Mouse (Mus musculus) neural tube, embryonic 12.5 days (tissue): ENCODE results near the gene Ppef2. TPM values are rescaled to one million over a fixed set of nuclear protein-coding genes. Genes with fewer than 3 reads are reported as not detected.

ENCODE experiments used
- ATAC-seq: fragments of 200-750 bp; cut with Nextera tagmentation; 2 replicates; pipeline ENCODE4 v1.8.0; 2017; ENCODE audit warnings: low read depth, mild to moderate bottlenecking, moderate TSS enrichment, moderate library complexity; ENCODE audit not compliant: low FRiP score
- H3K27ac ChIP-seq: fragments of 300-500 bp; sonication (generic); 2 replicates; pipeline ENCODE4 v1.5.1; 2016
- H3K27me3 ChIP-seq: fragments of 300-500 bp; sonication (generic); replicated peaks from 2 replicates; pipeline ENCODE4 v1.6.1; 2016; ENCODE audit warnings: mild to moderate bottlenecking
- H3K36me3 ChIP-seq: fragments of 300-500 bp; sonication (generic); 2 replicates; pipeline ENCODE4 v1.6.1; 2016; ENCODE audit warnings: mild to moderate bottlenecking
- H3K4me1 ChIP-seq: fragments of 300-500 bp; sonication (generic); 2 replicates; pipeline ENCODE4 v1.6.1; 2016
- H3K4me2 ChIP-seq: fragments of 300-500 bp; sonication (generic); replicated peaks from 2 replicates; pipeline ENCODE4 v1.6.1; 2016; ENCODE audit warnings: mild to moderate bottlenecking
- H3K4me3 ChIP-seq: fragments of 300-500 bp; sonication (generic); 2 replicates; pipeline ENCODE4 v1.5.1; 2016
- H3K9ac ChIP-seq: fragments of 300-500 bp; sonication (generic); 2 replicates; pipeline ENCODE4 v1.6.1; 2016; ENCODE audit warnings: mild to moderate bottlenecking
- H3K9me3 ChIP-seq: fragments of 300-500 bp; sonication (generic); 2 replicates; pipeline ENCODE4 v1.6.1; 2016; ENCODE audit warnings: mild to moderate bottlenecking
- WGBS: fragments of 180-500 bp; shearing (Covaris S2); methylation state at CpG from one replicate; pipeline ENCODE4 v1.1.7; 2016; 5-methylcytosine and 5-hydroxymethylcytosine counted together
- polyA plus RNA-seq: library from polyadenylated mRNA; unstranded; fragments of >200 nt; fragmentation: Nextera tagmentation; extraction: Ambion mirVana; gene quantifications from 2 replicates; pipeline ENCODE4 v1.2.1, GENCODE M21; 2016

The Ppef2 gene
- polyA plus RNA-seq, 1 experiment from 2014 or later = 0.20 TPM

DNA sequence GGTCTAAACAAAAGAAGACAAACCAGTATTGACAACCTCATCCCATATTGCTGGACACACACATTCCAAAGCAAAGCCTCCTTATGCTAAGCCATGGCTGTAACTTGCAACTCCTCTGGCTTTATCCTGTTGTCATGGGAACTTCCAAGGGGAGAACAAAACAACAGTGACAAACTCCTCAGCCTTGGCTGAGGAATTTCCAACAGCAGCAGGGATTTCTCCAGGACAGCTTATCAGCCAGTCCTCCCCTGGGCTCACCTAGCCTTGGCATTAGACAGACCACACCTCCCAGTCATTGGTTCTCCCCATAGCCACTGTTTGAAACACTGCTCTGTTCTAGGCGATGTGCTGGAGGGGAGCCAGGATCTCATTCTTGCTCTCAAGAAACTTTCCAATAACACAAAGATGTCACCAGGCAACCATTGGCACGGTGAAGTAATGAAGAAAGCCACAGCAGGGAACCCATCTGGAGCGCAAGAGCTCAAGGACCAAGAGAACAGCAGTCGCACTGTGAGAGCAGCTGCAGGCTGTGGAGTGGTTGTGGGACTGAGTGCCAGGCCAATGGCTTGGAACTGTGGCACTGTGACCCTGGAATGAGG is 7.8 kb upstream of the Ppef2 start:
- no peaks in the 10 kb centered on the region for H3K9me3 ChIP-seq
- 26% methylated on average over 4 of the region's 4 CpGs for WGBS
- no peak overlapping the region for H3K9ac ChIP-seq
- ATAC-seq = peak; percentile 90
- no peak overlapping the region for H3K4me3 ChIP-seq
- H3K36me3 ChIP-seq = no peaks in the 10 kb centered on the region
- H3K4me2 ChIP-seq = no peak overlapping the region
- no peak overlapping the region for H3K27ac ChIP-seq
- peaks cover 5% of the 10 kb centered on the region for H3K4me1 ChIP-seq
- no peaks in the 10 kb centered on the region for H3K27me3 ChIP-seq

DNA sequence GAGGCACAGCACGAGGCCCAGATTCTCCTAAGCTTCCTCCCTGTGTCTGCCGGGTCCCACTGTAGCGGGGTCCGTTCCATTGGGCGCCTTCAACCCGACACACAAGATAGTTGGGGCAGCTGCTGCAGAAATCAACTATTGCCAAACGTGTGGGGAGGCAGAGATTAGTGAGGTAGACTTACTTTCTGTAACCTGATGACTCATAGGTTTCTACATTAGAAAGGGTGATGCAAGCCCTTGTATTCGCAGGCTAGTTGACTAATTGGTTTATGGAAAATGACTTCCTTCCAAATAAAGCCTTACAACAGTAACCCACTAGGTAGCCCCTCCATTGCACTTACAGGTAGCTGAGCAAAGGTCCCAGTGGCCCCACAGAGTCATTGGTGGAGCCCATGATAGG is 6.6 kb upstream of the Ppef2 start:
- no peak for ATAC-seq
- WGBS = 92% methylated on average over 8 of the region's 8 CpGs
- H3K4me1 ChIP-seq = peaks cover 5% of the 10 kb centered on the region
- no peak overlapping the region for H3K27ac ChIP-seq
- no peaks in the 10 kb centered on the region for H3K27me3 ChIP-seq
- H3K4me3 ChIP-seq = no peak overlapping the region
- H3K36me3 ChIP-seq = no peaks in the 10 kb centered on the region
- H3K9me3 ChIP-seq = no peaks in the 10 kb centered on the region
- H3K4me2 ChIP-seq = no peak overlapping the region
- no peak overlapping the region for H3K9ac ChIP-seq

DNA sequence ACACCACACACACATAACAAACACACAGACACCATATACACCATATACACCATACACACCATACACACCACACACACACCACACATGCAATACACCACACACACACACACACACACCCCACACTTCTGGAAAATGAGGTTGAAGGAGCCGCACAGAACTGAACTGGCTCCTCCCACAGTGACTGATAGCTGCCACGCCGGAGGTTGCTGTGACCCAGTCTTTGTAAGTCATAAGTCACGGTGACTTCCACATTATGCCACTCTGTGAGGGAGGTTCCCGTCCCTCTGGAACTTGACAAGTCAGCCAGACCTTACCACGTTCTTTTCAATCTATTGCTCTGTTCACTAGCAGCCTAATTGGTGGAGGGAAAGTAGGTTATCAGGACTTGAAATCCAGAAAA is 1.6 kb downstream of the Ppef2 start:
- no peak overlapping the region for H3K9ac ChIP-seq
- H3K4me3 ChIP-seq = no peak overlapping the region
- no peaks in the 10 kb centered on the region for H3K27me3 ChIP-seq
- 55% methylated on average over 6 of the region's 6 CpGs for WGBS
- no peaks in the 10 kb centered on the region for H3K9me3 ChIP-seq
- ATAC-seq = no peak
- no peak overlapping the region for H3K4me2 ChIP-seq
- 0 out of 2 replicates have a peak, but pooled peaks cover 4% of the 10 kb centered on the region for H3K4me1 ChIP-seq
- H3K36me3 ChIP-seq = no peaks in the 10 kb centered on the region
- no peak overlapping the region for H3K27ac ChIP-seq

DNA sequence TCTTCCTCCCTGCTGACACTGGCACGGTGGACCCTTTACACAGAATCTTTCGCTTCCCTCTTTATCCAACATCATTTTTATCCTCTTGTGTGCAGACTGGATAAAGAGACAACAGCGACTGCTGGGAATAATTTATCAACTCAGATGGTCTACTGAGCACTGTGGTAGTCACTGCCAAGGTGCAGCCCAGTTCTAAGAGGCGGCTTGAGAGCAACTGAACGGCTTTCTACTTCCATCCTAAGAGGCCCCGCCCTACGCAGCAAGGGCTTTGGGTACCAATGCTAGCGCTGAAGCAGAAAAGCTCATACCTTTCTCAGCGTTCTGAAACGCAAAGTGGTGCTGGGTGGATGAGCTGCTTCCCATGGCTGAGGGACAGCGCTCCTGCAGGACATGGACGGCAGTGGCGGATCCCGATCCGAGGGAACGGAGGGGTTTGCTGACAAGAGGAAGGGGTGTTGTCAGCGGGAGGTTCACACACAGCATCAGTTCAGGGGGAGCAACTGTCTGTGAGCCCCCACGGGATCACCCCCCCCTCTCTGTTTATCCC is 3.2 kb downstream of the Ppef2 start:
- no peak overlapping the region for H3K4me3 ChIP-seq
- H3K9ac ChIP-seq = no peak overlapping the region
- peak overlapping the region; percentile 24; the same call in 1 of the 2 replicates for H3K4me2 ChIP-seq
- H3K27ac ChIP-seq = no peak overlapping the region
- no peaks in the 10 kb centered on the region for H3K9me3 ChIP-seq
- ATAC-seq = no peak
- H3K36me3 ChIP-seq = no peaks in the 10 kb centered on the region
- 0 out of 2 replicates have a peak, but pooled peaks cover 4% of the 10 kb centered on the region for H3K4me1 ChIP-seq
- WGBS = 31% methylated on average over 18 of the region's 18 CpGs
- no peaks in the 10 kb centered on the region for H3K27me3 ChIP-seq

DNA sequence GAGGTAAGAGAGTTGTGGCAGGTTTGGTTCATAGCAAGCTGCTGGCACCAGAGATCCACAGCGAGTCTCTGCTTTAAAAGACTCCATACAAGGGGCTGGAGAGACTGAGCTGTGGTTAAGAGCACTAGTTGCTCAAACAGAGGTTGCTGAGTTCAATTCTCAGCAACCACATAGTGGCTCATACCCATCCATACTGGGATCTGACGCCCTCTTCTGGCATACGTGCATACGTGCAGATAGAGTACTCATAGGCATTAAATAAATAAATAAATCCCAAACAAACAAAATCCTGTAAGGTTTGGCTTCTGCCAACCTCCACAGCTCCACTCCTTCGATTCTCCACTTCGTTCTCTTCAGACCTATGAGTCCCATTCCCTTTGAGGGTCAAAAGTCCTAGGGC is 4.0 kb downstream of the Ppef2 start:
- Histone ChIP-seq H3K9ac (no peak overlapping the region), H3K36me3 (no peaks in the 10 kb centered on the region), H3K4me2 (no peak overlapping the region), H3K27ac (no peak overlapping the region), H3K27me3 (no peaks in the 10 kb centered on the region), H3K9me3 (no peaks in the 10 kb centered on the region), H3K4me1 (0 out of 2 replicates have a peak, but pooled peaks cover 4% of the 10 kb centered on the region), H3K4me3 (no peak overlapping the region)
- WGBS = 93% methylated on average over 6 of the region's 6 CpGs
- no peak for ATAC-seq

DNA sequence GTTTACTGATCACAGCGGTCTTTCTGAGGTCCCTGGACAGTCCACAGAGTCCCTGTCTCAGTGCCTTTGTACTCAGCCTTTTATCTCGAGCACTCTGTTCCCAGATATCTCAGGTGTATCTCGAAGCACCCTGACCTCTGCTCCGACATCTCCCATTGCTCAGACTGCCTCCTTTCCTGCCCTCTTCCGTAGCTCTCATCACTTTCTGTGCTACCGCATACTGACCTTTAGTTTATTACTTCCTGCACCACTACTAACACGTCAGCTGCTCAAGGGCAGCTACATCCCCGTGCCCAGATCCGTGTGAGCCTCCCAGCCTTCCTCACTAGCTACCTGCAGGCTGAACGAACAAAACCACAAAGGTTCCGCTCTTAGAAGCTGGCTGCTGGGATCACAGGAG is 7.5 kb downstream of the Ppef2 start:
- Histone ChIP-seq H3K4me1 (0 out of 2 replicates have a peak, but pooled peaks cover 4% of the 10 kb centered on the region), H3K36me3 (no peaks in the 10 kb centered on the region), H3K4me3 (no peak overlapping the region), H3K27ac (no peak overlapping the region), H3K9me3 (no peaks in the 10 kb centered on the region), H3K4me2 (no peak overlapping the region), H3K9ac (no peak overlapping the region), H3K27me3 (no peaks in the 10 kb centered on the region)
- 86% methylated on average over 11 of the region's 11 CpGs for whole genome bisulfite sequencing
- ATAC-seq = no peak

DNA sequence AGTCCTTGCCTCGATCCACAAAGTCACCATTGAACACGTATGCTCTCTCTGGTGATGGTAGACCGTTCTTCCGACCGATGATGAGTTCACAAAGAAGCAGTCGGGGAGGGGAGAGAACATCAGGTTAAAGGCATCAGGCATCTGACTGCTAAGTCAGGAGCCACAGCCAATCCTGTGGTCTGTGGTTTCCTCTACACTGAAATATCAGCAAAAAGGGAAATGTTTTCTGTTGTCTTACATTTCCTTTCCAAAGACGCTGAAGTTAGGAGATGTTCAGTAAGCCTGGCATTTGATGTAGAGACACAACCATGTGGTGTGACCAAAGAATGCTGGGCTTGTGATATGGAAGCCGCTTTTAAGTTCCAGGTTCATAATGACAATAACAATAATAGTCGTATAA is 10.6 kb downstream of the Ppef2 start:
- Histone ChIP-seq H3K4me1 (no peaks in the 10 kb centered on the region), H3K36me3 (no peaks in the 10 kb centered on the region), H3K27ac (no peak overlapping the region), H3K9ac (no peak overlapping the region), H3K9me3 (no peaks in the 10 kb centered on the region), H3K4me2 (no peak overlapping the region), H3K4me3 (no peak overlapping the region), H3K27me3 (no peaks in the 10 kb centered on the region)
- no peak for ATAC-seq
- WGBS = 91% methylated on average over 9 of the region's 9 CpGs

DNA sequence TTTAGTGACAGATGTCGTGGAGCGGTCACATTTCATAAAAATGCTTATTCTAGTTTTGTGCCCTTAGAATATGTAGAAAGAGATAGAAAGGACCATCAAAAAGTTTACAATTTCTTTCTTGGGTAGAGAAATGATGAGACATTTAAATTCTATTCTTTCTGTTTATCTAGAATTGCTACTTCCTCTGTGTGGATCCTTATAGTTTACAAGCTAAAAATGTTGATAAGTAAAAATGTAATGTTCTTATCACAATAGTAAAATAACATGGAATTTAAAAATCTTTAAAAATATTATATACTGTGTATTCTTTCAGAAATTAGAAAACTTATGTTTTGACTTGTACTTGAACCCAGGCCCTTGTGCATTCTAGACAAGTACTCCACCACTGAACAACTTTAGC is 11.2 kb downstream of the Ppef2 start:
- no peak overlapping the region for H3K4me2 ChIP-seq

DNA sequence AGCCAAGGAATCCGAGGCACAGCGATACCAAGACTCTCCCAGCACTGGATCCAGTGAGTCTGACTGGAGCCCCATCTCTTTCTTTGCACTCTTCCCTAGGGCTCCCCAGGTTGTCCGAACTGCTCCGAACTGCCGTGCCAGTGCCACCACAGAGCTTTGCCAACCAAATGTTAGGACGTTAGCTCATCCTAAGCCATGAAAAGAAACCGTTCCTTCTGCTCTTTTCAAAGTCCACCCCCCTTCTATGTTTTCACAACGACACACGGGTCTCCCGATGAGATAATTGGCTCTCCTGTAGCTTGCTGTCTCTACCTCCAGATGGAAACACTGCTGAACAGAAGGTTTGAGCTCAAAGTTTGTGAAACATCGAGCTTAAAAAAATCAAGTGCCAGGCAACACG is 15.3 kb downstream of the Ppef2 start:
- H3K9ac ChIP-seq = no peak overlapping the region
- no peaks in the 10 kb centered on the region for H3K9me3 ChIP-seq
- 93% methylated on average over 12 of the region's 12 CpGs for WGBS
- no peaks in the 10 kb centered on the region for H3K4me1 ChIP-seq
- H3K4me2 ChIP-seq = no peak overlapping the region
- H3K27ac ChIP-seq = no peak overlapping the region
- H3K36me3 ChIP-seq = no peaks in the 10 kb centered on the region
- no peak overlapping the region for H3K4me3 ChIP-seq
- no peaks in the 10 kb centered on the region for H3K27me3 ChIP-seq
- ATAC-seq = no peak

More for the DNA sequence above, 11.2 kb downstream of the Ppef2 start:
- WGBS = 100% methylated on average over 2 of the region's 2 CpGs
- Histone ChIP-seq H3K27ac (no peak overlapping the region), H3K9me3 (no peaks in the 10 kb centered on the region), H3K36me3 (no peaks in the 10 kb centered on the region), H3K4me3 (no peak overlapping the region), H3K9ac (no peak overlapping the region), H3K27me3 (no peaks in the 10 kb centered on the region), H3K4me1 (no peaks in the 10 kb centered on the region)
- no peak for ATAC-seq

DNA sequence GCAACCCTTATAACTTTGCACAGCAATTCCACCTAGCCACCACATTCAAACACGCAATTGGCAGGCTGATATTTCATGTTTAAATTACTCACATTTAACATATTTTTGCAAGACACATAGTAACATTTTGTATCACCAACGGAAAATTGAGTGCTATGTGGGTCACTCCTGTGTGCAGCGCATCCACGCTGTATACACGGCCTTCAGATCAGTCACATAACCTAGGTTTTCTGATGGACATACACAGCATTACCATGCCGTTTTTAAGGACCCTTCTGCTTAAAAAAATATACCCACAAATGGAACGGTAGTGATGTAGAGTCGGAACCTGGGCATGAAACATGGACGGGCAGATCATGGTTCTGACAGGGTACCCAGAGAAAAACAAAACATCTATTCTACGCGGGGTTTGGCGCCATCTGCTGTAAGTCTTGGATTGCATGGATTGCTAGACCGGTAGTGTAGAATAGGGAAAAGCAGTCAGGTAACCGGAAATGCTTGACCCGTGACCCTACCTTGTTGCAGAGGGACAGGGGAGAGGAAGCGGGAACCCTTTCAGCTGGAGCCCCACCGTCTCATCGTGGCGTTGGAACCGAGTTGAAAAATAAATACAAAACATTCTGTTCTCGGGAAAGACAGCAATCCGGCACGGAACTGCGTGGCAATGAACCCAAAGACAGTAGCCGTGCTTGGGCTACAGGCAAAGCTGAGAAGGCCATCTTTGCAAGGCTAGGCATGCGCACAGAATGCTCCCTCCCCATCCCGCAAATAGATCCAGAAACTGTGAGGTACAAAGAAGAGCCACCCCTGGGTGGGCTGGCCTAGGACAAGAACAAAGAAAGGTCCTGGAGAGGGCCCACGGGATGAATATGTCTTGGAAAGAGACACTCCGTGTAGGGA is 16.5 kb downstream of the Ppef2 start:
- WGBS = 50% methylated on average over 29 of the region's 29 CpGs
- peak; percentile 58 for ATAC-seq
- H3K4me3 ChIP-seq = no peak overlapping the region

DNA sequence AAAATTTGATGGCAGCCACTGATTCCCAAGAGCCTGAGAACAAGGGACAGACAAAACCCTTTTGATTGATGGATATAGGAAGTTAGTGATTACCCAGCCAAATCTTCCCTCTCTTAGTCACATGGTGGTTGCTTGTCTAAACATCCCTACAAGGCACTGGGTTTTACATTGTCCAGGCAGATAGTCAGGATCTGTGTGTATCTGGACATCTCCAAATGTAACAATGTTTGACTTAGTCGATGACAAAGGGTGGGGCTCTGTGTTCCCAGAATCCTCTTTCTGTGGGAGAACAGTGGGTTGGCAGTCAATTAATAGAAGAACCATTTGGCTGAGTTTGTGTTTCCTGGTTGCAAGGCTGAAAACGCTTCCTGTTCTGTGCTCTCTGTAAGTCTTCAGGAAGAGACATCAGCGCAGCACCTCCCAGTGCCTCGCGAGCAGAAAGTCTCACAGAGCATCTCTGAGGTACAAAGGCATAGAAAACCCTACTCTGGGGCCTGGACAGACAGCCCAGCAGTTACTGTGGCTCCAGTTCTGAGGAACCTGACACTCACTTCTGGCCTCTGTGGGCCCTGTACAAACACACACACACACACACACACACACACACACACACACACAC is 21.0 kb downstream of the Ppef2 start:
- Histone ChIP-seq H3K4me3 (no peak overlapping the region), H3K27me3 (no peaks in the 10 kb centered on the region), H3K9ac (no peak overlapping the region), H3K4me1 (no peaks in the 10 kb centered on the region), H3K27ac (no peak overlapping the region), H3K9me3 (no peaks in the 10 kb centered on the region), H3K36me3 (no peaks in the 10 kb centered on the region), H3K4me2 (no peak overlapping the region)
- ATAC-seq = no peak
- WGBS = 74% methylated on average over 5 of the region's 5 CpGs

More for the DNA sequence above, 16.5 kb downstream of the Ppef2 start:
- Histone ChIP-seq H3K4me1 (no peaks in the 10 kb centered on the region), H3K27me3 (no peaks in the 10 kb centered on the region), H3K9me3 (no peaks in the 10 kb centered on the region), H3K4me2 (peak overlapping the region; percentile 3; the same call in 1 of the 2 replicates), H3K36me3 (no peaks in the 10 kb centered on the region), H3K27ac (no peak overlapping the region), H3K9ac (no peak overlapping the region)

DNA sequence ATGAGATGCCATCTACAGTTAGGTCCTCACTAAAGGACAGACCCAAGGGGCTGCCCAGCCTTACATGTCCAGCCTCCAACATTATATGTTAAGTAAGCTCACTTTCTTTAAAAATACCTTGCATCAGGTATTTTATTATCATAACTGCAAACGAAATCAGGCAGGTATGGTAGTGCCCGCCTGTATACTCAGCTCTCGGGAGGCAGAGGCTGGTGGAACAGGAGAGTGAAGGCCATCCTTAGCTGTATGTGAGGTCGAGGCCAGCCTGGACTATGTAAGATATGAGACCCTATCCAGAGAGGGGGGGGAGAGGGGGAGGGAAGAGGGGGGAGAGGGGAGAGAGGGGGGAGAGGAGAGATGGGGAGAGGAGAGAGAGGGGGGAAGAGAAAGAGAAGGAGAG is 22.7 kb downstream of the Ppef2 start:
- WGBS = 79% methylated on average over 4 of the region's 4 CpGs

More for the DNA sequence above, 22.7 kb downstream of the Ppef2 start:
- Histone ChIP-seq H3K27me3 (no peaks in the 10 kb centered on the region), H3K4me3 (no peak overlapping the region), H3K9me3 (no peaks in the 10 kb centered on the region), H3K27ac (no peak overlapping the region), H3K9ac (no peak overlapping the region), H3K36me3 (no peaks in the 10 kb centered on the region), H3K4me2 (no peak overlapping the region), H3K4me1 (no peaks in the 10 kb centered on the region)
- ATAC-seq = no peak
